Comparison of ENCODE assay signal across 9 mouse cellular contexts in the genomic region with DNA sequence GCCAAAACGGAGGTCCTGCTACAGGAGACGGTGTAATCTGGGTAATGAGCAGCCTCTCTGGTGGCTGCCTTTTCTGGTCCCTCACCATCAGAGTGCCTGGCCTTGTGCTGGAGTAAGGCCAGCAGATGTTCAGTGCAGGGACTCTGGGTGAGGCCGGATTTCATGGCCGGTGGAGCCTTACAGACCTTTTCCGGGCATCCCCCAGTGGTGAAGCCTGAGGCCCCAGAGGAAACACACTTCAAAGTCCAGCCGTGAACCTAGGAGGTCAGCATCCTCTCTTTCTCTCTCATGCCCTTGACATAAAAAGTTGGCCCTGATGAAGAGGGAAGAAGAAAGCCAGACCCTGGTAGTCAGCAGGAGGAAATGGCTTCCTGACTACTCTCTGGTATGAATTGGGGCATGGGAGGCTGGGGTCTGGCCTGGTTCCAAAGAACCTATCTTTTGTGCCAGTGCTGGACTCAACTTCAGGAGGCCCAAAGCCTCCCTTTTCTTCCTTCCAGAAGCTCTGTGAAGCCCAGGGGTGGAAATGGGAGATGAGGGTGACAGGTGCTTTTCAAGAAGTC.
DNase-seq lines count a peak whose midpoint lies in the region; ATAC-seq and TF ChIP-seq lines count a peak whose summit lies in the region.
"Had no signal": no experiment of that assay in that cellular context is flagged by ENCODE, and none has a peak within 500 bp of the region (broad histone marks: within the 10 kb centered on the region; RNA-seq: fewer than 3 reads in every experiment).

No protein-coding gene starts in this region.

- H3K4me1 ChIP-seq in lung, embryonic 14.5 days (ENCODE audit: insufficient read depth) = peaks cover 20% of the 10 kb centered on the region
- H3K4me1 ChIP-seq in forebrain, embryonic 13.5 days = peaks cover 24% of the 10 kb centered on the region
- H3K4me1 ChIP-seq in intestine, postnatal 0 days (replicated peaks; ENCODE audit: control insufficient read depth, insufficient read depth, low read length) = no peaks in the 10 kb centered on the region; the same call in 1 of the 2 replicates
- H3K4me1 ChIP-seq in midbrain, embryonic 13.5 days (replicated peaks) = peaks cover 19% of the 10 kb centered on the region

- no peak overlapping the region for H3K9ac ChIP-seq in lung, embryonic 14.5 days
- no peak overlapping the region for H3K9ac ChIP-seq in forebrain, embryonic 13.5 days
- no peak overlapping the region for H3K9ac ChIP-seq in intestine, postnatal 0 days (ENCODE audit: low read depth, low read length)
- H3K9ac ChIP-seq in midbrain, embryonic 13.5 days (replicated peaks) = no peak overlapping the region; the same call in 1 of the 2 replicates
- H3K9ac ChIP-seq: embryonic facial prominence, embryonic 12.5 days had no signal

- peak; percentile 56; the same call in 1 of the 2 replicates for ATAC-seq in lung, embryonic 14.5 days (ENCODE audit: insufficient read depth)
- ATAC-seq in forebrain, embryonic 13.5 days = no peak
- no peak for ATAC-seq in intestine, postnatal 0 days
- no peak for ATAC-seq in midbrain, embryonic 13.5 days

- DNase-seq in lung, embryonic 14.5 days = peak; percentile 59
- no peak for DNase-seq in lung, postnatal 14 days
- DNase-seq in layer of hippocampus, postnatal 10 days (ENCODE audit: low spot score in 2 of 2) = no peak
- DNase-seq in frontal cortex, postnatal 36 days (ENCODE audit: low spot score in 2 of 2) = no peak
- no peak for DNase-seq in MN1 (ENCODE audit: low spot score)

- H3K36me3 ChIP-seq in lung, embryonic 14.5 days (ENCODE audit: insufficient read depth) = no peaks in the 10 kb centered on the region
- H3K36me3 ChIP-seq in forebrain, embryonic 13.5 days (ENCODE audit: poor library complexity, severe bottlenecking) = no peaks in the 10 kb centered on the region
- H3K36me3 ChIP-seq in intestine, postnatal 0 days (ENCODE audit: control insufficient read depth, insufficient read depth) = no peaks in the 10 kb centered on the region
- no peaks in the 10 kb centered on the region for H3K36me3 ChIP-seq in midbrain, embryonic 13.5 days
- H3K36me3 ChIP-seq: embryonic facial prominence, embryonic 12.5 days had no signal

- TF ChIP-seq CTCF in lung, embryonic 14.5 days (IDR thresholded peaks at IDR 0.05; ENCODE audit: low read depth) = no peak
- TF ChIP-seq CTCF in intestine, postnatal 0 days (IDR thresholded peaks at IDR 0.05; ENCODE audit: low read depth) = no peak

- no peaks in the 10 kb centered on the region for H3K9me3 ChIP-seq in lung, embryonic 14.5 days (ENCODE audit: low read depth, low read length)
- H3K9me3 ChIP-seq in forebrain, embryonic 13.5 days (replicated peaks) = no peaks in the 10 kb centered on the region
- H3K9me3 ChIP-seq in intestine, postnatal 0 days (ENCODE audit: control insufficient read depth) = no peaks in the 10 kb centered on the region
- H3K9me3 ChIP-seq in midbrain, embryonic 13.5 days = no peaks in the 10 kb centered on the region
- H3K9me3 ChIP-seq: embryonic facial prominence, embryonic 12.5 days had no signal

- peak overlapping the region; percentile 83 for H3K27ac ChIP-seq in lung, embryonic 14.5 days (ENCODE audit: low read depth)
- peak overlapping the region; percentile 19; the same call in 1 of the 2 replicates for H3K27ac ChIP-seq in forebrain, embryonic 13.5 days
- peak overlapping the region; percentile 31 for H3K27ac ChIP-seq in intestine, postnatal 0 days (ENCODE audit: low read depth, low read length)
- H3K27ac ChIP-seq in midbrain, embryonic 13.5 days = peak overlapping the region; percentile 51; the same call in 1 of the 2 replicates

- WGBS in lung, embryonic 14.5 days = 35% methylated on average over 6 of the region's 6 CpGs
- WGBS in forebrain, embryonic 13.5 days = 71% methylated on average over 6 of the region's 6 CpGs
- 50% methylated on average over 6 of the region's 6 CpGs for WGBS in intestine, postnatal 0 days
- 63% methylated on average over 6 of the region's 6 CpGs for WGBS in midbrain, embryonic 13.5 days

- no peak overlapping the region; the same call in 1 of the 2 replicates for H3K4me2 ChIP-seq in lung, embryonic 14.5 days
- no peak overlapping the region for H3K4me2 ChIP-seq in forebrain, embryonic 13.5 days
- no peak overlapping the region for H3K4me2 ChIP-seq in intestine, postnatal 0 days (replicated peaks; ENCODE audit: low read depth)
- H3K4me2 ChIP-seq in midbrain, embryonic 13.5 days (replicated peaks) = no peak overlapping the region
- H3K4me2 ChIP-seq: embryonic facial prominence, embryonic 12.5 days had no signal

- no peak overlapping the region for H3K4me3 ChIP-seq in lung, embryonic 14.5 days (ENCODE audit: low read depth, low read length)
- H3K4me3 ChIP-seq in forebrain, embryonic 13.5 days = no peak overlapping the region
- no peak overlapping the region for H3K4me3 ChIP-seq in intestine, postnatal 0 days (ENCODE audit: low read depth, low read length)
- no peak overlapping the region for H3K4me3 ChIP-seq in midbrain, embryonic 13.5 days (replicated peaks)
- H3K4me3 ChIP-seq: embryonic facial prominence, embryonic 12.5 days had no signal

- H3K27me3 ChIP-seq in lung, embryonic 14.5 days (ENCODE audit: insufficient read depth, low read length) = no peaks in the 10 kb centered on the region
- H3K27me3 ChIP-seq in forebrain, embryonic 13.5 days = no peaks in the 10 kb centered on the region
- no peaks in the 10 kb centered on the region for H3K27me3 ChIP-seq in intestine, postnatal 0 days (replicated peaks; ENCODE audit: control insufficient read depth, insufficient read depth, low read length)
- H3K27me3 ChIP-seq in midbrain, embryonic 13.5 days = no peaks in the 10 kb centered on the region
- H3K27me3 ChIP-seq: embryonic facial prominence, embryonic 12.5 days had no signal

Comparison
In these comparisons a context has a peak if more than half of its experiments do, and no peak if none do; other contexts are left out.
1. H3K27ac ChIP-seq: peak in every context shown above with its lines; median percentile 83 in lung, embryonic 14.5 days; 51 in midbrain, embryonic 13.5 days; 31 in intestine, postnatal 0 days; 19 in forebrain, embryonic 13.5 days.